Mouse (Mus musculus) cortical plate, adult 2 months (tissue): ENCODE measurements around the gene Sipa1.

ENCODE experiments used
- CTCF ChIP-seq: fragments of 200-500 bp; IDR thresholded peaks from 2 replicates; pipeline ENCODE4 v1.5.1; 2011; ENCODE audit warnings: mild to moderate bottlenecking, control low read depth, low read length; ENCODE audit not compliant: insufficient read depth; ENCODE audit errors: extremely low read depth
- POLR2A ChIP-seq: fragments of 200-500 bp; IDR thresholded peaks from 2 replicates; pipeline ENCODE4 v1.6.1; 2011; ENCODE audit warnings: mild to moderate bottlenecking, low read length, control low read depth; ENCODE audit not compliant: insufficient read depth; ENCODE audit errors: extremely low read depth

DNA sequence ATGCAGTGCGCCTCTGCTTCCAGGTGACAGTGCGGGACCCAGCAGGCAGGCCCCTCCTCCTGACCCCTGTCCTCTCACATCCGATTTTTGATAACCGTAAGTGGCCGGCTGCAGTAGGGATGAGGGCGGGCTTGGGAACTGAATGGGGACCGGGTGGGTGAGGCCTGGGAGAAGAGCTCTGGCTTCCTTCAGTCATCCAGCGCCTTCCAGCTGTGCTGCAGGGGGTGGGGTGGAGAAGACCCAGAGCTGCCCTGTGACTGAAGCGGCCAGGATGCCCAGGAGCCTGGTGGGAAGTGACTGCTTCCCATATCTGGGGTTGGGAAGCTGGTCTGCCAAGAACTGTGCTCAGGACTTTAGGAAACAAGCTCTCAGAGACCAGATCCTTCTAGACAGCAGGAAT is 23.2 kb downstream of the Sipa1 start:
- TF ChIP-seq POLR2A (no peak), CTCF (no peak)
